Mouse (Mus musculus) limb, embryonic 11.5 days (tissue): ENCODE measurements around the gene Tmcc3. TPM values are rescaled to one million over a fixed set of nuclear protein-coding genes. Genes with fewer than 3 reads are reported as not detected.

Experiments used
- ATAC-seq: fragments of 200-750 bp; cut with Nextera tagmentation; 2 replicates; pipeline ENCODE4 v1.8.0; 2017; ENCODE audit warnings: low read depth; ENCODE audit not compliant: insufficient number of reproducible peaks, low FRiP score, low TSS enrichment
- DNase-seq: peaks from one replicate; pipeline ENCODE4 v3.0.0-alpha.2; 2015; ENCODE audit warnings: low spot score
- H3K27ac ChIP-seq: fragments of 300-500 bp; sonication (generic); replicated peaks from 2 replicates; pipeline ENCODE4 v1.5.1; 2014; ENCODE audit warnings: low read depth, mild to moderate bottlenecking, low read length
- H3K27me3 ChIP-seq: fragments of 300-500 bp; sonication (generic); 2 replicates; pipeline ENCODE4 v1.6.1; 2014; ENCODE audit warnings: mild to moderate bottlenecking, low read length, mixed read lengths; ENCODE audit not compliant: control insufficient read depth, insufficient read depth
- H3K36me3 ChIP-seq: fragments of 300-500 bp; sonication (generic); 2 replicates; pipeline ENCODE4 v1.6.1; 2014; ENCODE audit warnings: mild to moderate bottlenecking, low read length, moderate library complexity, mixed read lengths; ENCODE audit not compliant: control insufficient read depth, insufficient read depth
- H3K4me1 ChIP-seq: fragments of 300-500 bp; sonication (generic); 2 replicates; pipeline ENCODE4 v1.6.1; 2014; ENCODE audit warnings: low read length, mixed read lengths; ENCODE audit not compliant: control insufficient read depth, insufficient read depth
- H3K4me2 ChIP-seq: fragments of 300-500 bp; sonication (generic); 2 replicates; pipeline ENCODE4 v1.6.1; 2014; ENCODE audit warnings: low read depth, mild to moderate bottlenecking, moderate library complexity; ENCODE audit not compliant: severe bottlenecking
- H3K4me3 ChIP-seq: fragments of 300-500 bp; sonication (generic); 2 replicates; pipeline ENCODE4 v1.5.1; 2014; ENCODE audit warnings: low read depth, low read length
- H3K9ac ChIP-seq: fragments of 300-500 bp; sonication (generic); 2 replicates; pipeline ENCODE4 v1.6.1; 2014; ENCODE audit warnings: mild to moderate bottlenecking, low read length
- H3K9me3 ChIP-seq: fragments of 300-500 bp; sonication (generic); 2 replicates; pipeline ENCODE4 v1.6.1; 2016; ENCODE audit warnings: low read length; ENCODE audit not compliant: control insufficient read depth
- WGBS: fragments of 180-500 bp; shearing (Covaris S2); extraction: QIAGEN DNeasy Blood & Tissue Kit; methylation state at CpG from one replicate; pipeline ENCODE4 v1.1.7; 2014; 5-methylcytosine and 5-hydroxymethylcytosine counted together
- polyA plus RNA-seq: library from polyadenylated mRNA; unstranded; fragments of >200 nt; fragmentation: Nextera tagmentation; extraction: Ambion mirVana; gene quantifications from 2 replicates; pipeline ENCODE4 v1.2.1, GENCODE M21; 2014

Tmcc3 gene
- polyA plus RNA-seq, 1 experiment from 2014 or later: 5.3 TPM

DNA sequence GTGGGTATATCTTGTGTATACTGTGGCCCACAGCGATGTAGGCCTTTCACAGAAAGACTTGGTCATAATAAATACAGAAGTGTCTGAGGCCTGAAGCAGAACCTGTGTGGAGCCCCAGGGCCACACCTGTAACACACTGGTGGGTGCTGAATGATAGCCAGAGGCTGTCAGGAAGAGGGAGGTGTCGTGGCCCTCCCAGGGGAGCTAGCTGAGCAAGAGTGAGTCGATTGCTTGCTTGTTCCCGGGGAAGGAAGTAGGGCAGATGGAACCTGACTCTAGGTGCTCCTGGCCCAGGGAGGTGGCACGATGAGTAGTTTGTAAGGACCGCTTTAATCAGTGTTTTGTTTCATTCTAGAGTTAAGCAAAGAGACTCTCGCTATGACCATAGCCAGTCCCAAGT, 208.1 kb downstream of the Tmcc3 start:
- no peaks in the 10 kb centered on the region for H3K36me3 ChIP-seq
- WGBS: 47% methylated on average over 7 of the region's 7 CpGs
- H3K27me3 ChIP-seq: peaks cover 2% of the 10 kb centered on the region; the same call in 1 of the 2 replicates
- no peak for DNase-seq
- peaks cover 28% of the 10 kb centered on the region for H3K4me1 ChIP-seq
- ATAC-seq: no peak
- no peak overlapping the region for H3K4me3 ChIP-seq
- no peaks in the 10 kb centered on the region for H3K9me3 ChIP-seq
- no peak overlapping the region for H3K27ac ChIP-seq
- H3K4me2 ChIP-seq: no peak overlapping the region
- no peak overlapping the region for H3K9ac ChIP-seq

DNA sequence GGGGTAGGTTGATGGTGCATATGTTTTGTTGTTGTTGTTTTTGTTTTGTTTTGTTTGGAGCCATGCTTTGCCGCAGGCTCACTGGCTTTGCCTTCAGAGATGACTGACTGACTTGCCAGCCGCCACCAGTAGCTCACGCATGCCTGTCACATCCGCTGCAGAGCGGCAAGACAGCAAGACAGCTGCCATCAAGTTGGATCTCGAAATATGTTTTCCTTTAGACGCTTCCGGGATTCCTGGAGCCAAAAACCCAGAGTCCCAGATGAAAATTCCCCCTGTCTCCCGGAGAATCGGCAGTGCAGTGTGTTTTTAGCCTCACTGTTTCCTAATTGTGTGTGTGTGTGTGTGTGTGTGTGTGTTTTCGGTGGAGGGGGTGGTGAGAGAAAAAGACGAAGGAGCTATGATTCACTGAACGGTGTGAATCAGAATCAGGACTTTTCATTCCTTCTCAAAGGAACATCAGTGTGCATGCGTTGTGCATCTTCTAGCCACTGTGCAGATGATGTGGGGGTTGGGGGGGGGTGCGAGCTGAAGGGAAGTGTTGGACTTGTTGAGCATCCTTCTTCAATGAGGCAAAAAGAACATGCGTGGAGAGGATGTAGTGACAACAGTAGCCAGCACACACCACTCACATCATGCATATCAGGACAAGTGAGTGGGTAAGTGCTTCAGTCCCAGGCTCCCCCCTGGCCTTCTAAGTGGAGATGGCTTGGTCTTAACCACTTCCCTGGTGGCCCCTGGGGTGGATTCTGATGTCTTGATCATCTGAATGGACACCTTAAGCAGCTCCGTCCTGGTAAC, 208.8 kb downstream of the Tmcc3 start:
- no peak for ATAC-seq
- H3K4me3 ChIP-seq: no peak overlapping the region
- H3K9ac ChIP-seq: no peak overlapping the region
- DNase-seq: no peak
- peaks cover 28% of the 10 kb centered on the region for H3K4me1 ChIP-seq
- H3K9me3 ChIP-seq: no peaks in the 10 kb centered on the region
- H3K27me3 ChIP-seq: peaks cover 2% of the 10 kb centered on the region; the same call in 1 of the 2 replicates
- WGBS: 52% methylated on average over 17 of the region's 17 CpGs
- H3K4me2 ChIP-seq: peak overlapping the region; percentile 10; the same call in 1 of the 2 replicates
- no peaks in the 10 kb centered on the region for H3K36me3 ChIP-seq
- no peak overlapping the region for H3K27ac ChIP-seq

DNA sequence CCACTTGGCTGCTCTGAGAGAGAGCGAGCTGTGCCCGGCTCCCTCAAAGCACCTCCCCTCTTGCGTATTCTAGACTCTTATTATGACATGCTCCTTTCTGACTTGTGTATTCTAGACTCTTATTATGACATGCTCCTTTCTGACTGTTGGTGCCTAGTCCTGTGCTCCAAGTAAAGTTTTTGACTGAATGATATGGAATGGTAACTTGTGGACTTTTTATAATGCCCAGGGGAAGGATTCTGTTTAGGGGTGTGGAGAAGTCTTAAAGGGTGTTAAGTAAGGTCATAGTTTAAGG, 209.3 kb downstream of the Tmcc3 start:
- Histone ChIP-seq H3K27me3 (peaks cover 2% of the 10 kb centered on the region; the same call in 1 of the 2 replicates), H3K4me3 (no peak overlapping the region), H3K4me1 (peaks cover 24% of the 10 kb centered on the region), H3K9me3 (no peaks in the 10 kb centered on the region), H3K9ac (no peak overlapping the region), H3K4me2 (peak overlapping the region; percentile 10; the same call in 1 of the 2 replicates), H3K27ac (no peak overlapping the region), H3K36me3 (no peaks in the 10 kb centered on the region)
- 21% methylated on average over 3 of the region's 3 CpGs for WGBS
- ATAC-seq: no peak
- DNase-seq: no peak

DNA sequence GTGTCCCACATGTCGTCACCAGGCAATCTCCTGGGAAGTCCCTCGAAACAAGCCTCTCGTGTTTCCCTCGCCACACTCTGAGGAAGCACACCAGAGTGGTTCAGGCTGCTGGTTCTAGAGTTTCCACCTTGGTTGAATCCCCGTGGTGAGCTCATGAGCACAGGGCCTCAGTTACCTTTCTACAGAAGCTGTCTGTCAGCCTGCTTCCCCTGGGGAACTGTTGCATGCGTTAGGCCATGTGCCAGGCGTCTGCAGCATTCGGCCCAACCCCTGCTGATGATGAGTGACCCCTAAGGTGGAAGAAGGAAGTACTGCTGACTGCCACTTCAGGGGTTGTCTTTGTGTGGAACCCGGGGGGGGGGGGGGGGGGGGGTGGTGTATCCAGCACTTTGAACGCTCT, 210.0 kb downstream of the Tmcc3 start:
- no peak overlapping the region for H3K9ac ChIP-seq
- WGBS: 28% methylated on average over 10 of the region's 10 CpGs
- no peaks in the 10 kb centered on the region for H3K27me3 ChIP-seq
- no peak overlapping the region for H3K4me3 ChIP-seq
- no peaks in the 10 kb centered on the region for H3K36me3 ChIP-seq
- no peak overlapping the region for H3K4me2 ChIP-seq
- no peak for DNase-seq
- no peaks in the 10 kb centered on the region for H3K9me3 ChIP-seq
- H3K4me1 ChIP-seq: peaks cover 20% of the 10 kb centered on the region
- no peak for ATAC-seq
- no peak overlapping the region for H3K27ac ChIP-seq

DNA sequence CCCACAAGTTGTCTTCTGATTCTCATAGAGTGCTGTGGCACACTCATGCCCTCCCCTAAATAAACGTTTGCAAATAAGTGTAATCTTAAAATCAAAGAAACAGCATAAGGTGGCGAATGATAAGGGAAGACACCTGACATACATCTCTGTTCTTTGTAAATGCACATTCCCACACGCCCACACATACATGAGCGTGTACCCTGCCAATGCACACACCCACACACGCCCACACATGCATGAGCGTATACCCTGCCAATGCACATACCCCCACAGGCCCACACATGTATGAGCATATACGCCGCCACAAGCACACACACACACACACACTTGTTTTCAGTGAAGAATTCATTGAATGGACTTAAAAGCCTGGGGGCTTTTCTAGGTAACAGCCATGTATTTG, 211.5 kb downstream of the Tmcc3 start:
- Histone ChIP-seq H3K36me3 (no peaks in the 10 kb centered on the region), H3K27me3 (no peaks in the 10 kb centered on the region), H3K4me3 (no peak overlapping the region), H3K9me3 (no peaks in the 10 kb centered on the region), H3K4me2 (no peak overlapping the region), H3K9ac (no peak overlapping the region), H3K4me1 (peaks cover 20% of the 10 kb centered on the region), H3K27ac (no peak overlapping the region)
- 78% methylated on average over 8 of the region's 8 CpGs for WGBS
- no peak for DNase-seq
- ATAC-seq: 0 out of 2 replicates have a peak, but pooled peaks have one; percentile 42

DNA sequence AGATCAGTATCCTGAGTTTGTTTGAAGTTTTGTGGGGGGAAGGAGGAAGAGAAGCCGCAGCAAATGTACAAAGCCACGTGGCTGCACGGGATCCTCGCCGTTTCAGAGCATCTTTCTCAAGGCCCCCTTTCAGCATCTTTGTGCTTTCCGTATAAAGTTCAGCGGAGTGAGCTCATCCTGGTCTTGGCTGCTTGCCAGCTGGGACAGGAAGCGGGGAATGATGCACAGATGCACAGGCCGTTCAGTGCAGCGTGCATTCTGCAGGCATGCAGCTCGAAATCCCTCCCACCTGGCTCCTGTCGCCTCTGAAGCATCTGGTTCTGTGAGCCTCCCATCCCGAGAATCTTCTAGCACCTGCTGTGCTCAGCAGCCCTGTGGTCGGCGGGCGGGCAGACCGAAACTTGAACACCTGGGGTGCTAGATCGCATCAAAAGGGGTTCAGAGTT, 212.0 kb downstream of the Tmcc3 start:
- DNase-seq (peak; percentile 70), ATAC-seq (no peak)
- H3K4me2 ChIP-seq: no peak overlapping the region
- H3K9ac ChIP-seq: no peak overlapping the region
- H3K4me3 ChIP-seq: no peak overlapping the region
- no peaks in the 10 kb centered on the region for H3K9me3 ChIP-seq
- WGBS: 10% methylated on average over 18 of the region's 18 CpGs
- no peaks in the 10 kb centered on the region for H3K36me3 ChIP-seq
- H3K27ac ChIP-seq: no peak overlapping the region
- peaks cover 20% of the 10 kb centered on the region for H3K4me1 ChIP-seq
- H3K27me3 ChIP-seq: no peaks in the 10 kb centered on the region

DNA sequence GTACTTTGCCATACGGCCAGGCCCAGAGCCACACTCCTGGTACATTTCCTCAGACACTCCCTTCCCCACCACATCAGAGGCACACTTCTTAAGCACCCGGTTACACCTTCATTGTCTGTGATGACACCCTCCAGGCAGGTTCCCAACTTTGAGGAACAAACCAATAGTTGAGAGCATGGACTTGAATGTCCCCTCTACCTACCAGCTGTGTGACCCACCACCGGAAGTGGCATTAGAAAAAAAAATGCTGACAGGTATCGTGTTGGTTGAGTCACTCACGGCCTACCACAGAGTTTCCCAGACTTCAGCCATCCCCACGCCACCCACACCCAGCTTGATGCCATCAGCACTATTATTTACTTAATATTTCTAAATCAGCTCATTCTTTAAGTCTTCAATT, 213.2 kb downstream of the Tmcc3 start:
- no peaks in the 10 kb centered on the region for H3K9me3 ChIP-seq
- no peak overlapping the region for H3K4me2 ChIP-seq
- H3K36me3 ChIP-seq: no peaks in the 10 kb centered on the region
- H3K9ac ChIP-seq: no peak overlapping the region
- DNase-seq: no peak
- H3K27ac ChIP-seq: no peak overlapping the region
- no peaks in the 10 kb centered on the region for H3K27me3 ChIP-seq
- H3K4me1 ChIP-seq: peaks cover 20% of the 10 kb centered on the region
- no peak overlapping the region for H3K4me3 ChIP-seq
- ATAC-seq: no peak
- WGBS: 63% methylated on average over 6 of the region's 6 CpGs

DNA sequence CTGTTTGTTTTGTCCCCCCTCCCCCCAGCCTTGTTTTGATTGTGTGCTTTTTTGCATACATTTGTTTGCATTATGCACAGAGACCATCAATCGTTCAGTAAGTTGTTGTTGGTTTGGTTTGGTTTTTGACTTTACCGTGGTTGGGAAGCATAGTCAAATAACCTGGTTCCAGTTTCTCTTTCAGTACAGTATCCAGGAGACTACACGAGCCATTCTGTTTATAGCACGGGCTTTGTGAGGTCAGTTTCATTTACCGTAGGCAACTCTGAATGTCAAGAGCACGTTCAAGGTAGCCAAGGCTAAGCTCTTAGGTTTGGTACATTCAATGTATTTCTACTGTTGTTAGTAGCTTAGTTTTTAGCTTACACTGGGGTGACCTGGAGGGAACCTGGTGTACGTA, 214.0 kb downstream of the Tmcc3 start:
- H3K4me1 ChIP-seq: peaks cover 19% of the 10 kb centered on the region
- ATAC-seq (no peak), DNase-seq (no peak)
- H3K4me3 ChIP-seq: no peak overlapping the region
- no peaks in the 10 kb centered on the region for H3K27me3 ChIP-seq
- H3K4me2 ChIP-seq: no peak overlapping the region
- no peaks in the 10 kb centered on the region for H3K9me3 ChIP-seq
- H3K27ac ChIP-seq: no peak overlapping the region
- no peaks in the 10 kb centered on the region for H3K36me3 ChIP-seq
- no peak overlapping the region for H3K9ac ChIP-seq
- 87% methylated on average over 7 of the region's 7 CpGs for WGBS

DNA sequence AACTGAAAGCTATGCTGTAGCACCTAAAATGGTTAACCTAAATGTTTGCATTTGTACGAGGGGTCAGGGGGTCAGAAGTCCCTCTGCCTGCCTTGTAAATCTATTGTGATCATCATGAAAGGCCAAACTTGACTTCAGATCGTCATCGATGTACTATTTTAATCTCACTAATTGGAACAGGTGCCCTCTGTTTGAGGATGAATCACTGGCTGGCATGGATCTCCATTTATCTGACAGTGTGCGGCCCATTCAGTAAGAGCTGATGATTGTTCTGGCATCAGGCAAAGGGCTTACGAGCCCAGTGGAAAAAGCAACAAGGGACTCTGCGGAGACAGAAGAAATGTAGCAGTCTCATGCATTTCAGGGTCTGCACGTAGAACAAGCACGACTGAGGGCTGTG, 215.1 kb downstream of the Tmcc3 start:
- DNase-seq: no peak
- Histone ChIP-seq H3K27ac (no peak overlapping the region), H3K9me3 (no peaks in the 10 kb centered on the region), H3K4me2 (no peak overlapping the region), H3K9ac (no peak overlapping the region), H3K4me1 (peaks cover 10% of the 10 kb centered on the region), H3K36me3 (no peaks in the 10 kb centered on the region), H3K4me3 (no peak overlapping the region), H3K27me3 (no peaks in the 10 kb centered on the region)
- no peak for ATAC-seq
- WGBS: 87% methylated on average over 8 of the region's 8 CpGs
